Mouse (Mus musculus) stomach, postnatal 0 days (tissue): ENCODE data around the gene Izumo4.

Experiments
- CTCF ChIP-seq: IDR thresholded peaks from 2 replicates; pipeline ENCODE4 v1.5.1; 2016; ENCODE audit warnings: antibody characterized with exemption, low read depth, mild to moderate bottlenecking, moderate library complexity
- EP300 ChIP-seq: optimal IDR thresholded peaks from 2 replicates; pipeline ENCODE3; 2016; ENCODE audit warnings: antibody characterized with exemption

- no peak for TF ChIP-seq EP300
- TF ChIP-seq CTCF: no peak
These were observed 42.3 kb downstream of the Izumo4 start for GRCm38 (mm10) chr10:80744262-80744661.
